Mouse (Mus musculus): ENCODE data around the gene Prdm13. TPM values are rescaled to one million over a fixed set of nuclear protein-coding genes. Genes with fewer than 3 reads are reported as not detected.

Prdm13 gene
- total RNA-seq (2021), result not detected
- long read RNA-seq, experiment 1, result 0 reads
- long read RNA-seq, experiment 2, result 0 reads

GRCm38 (mm10) chr4:21685595-21686091, at the start of gene Prdm13:
Prdm13 (minus strand) TSS chr4:21685963.
- no peak for DNase-seq (ENCODE audit: low spot score in 2 of 2)

DNA sequence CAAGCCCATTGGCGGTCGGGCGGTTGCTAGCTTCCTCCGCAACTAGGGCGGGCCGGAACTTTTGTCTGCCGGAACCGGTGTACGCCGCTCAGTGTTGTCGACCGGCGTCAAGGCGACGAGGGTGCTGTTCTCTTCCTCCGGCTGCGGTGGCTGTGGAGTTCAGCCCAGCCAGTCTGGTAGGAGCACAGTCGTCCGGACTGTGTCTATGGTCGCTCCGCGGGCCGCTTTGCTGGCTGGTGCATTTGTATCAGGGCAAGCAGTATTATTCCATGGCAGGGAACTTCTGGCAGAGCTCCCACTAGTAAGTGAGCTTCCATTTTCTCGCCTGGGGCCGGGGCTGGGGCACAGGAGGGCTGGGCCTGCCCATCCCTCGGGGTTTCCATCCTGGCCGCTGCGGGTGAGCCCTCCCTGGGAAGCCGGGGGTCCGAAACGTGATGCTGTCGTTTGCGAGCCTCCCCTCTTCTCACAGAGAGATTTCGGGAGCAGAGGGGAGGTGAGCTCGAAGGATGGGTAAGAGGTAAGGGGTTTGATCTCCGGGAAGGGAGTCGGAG, 41.9 kb upstream of the Prdm13 start, which contains the start of gene Ccnc:
TSS of gene Ccnc (plus strand) at position 87 of the 551 bp plus-strand sequence.
- DNase-seq (ENCODE audit: low spot score in 2 of 2), result peak; percentile 78 to 90

GRCm38 (mm10) chr4:21726912-21727614, 41.3 kb upstream of the Prdm13 start:
- peak in 1 of 2 experiments; percentile 22 for DNase-seq (ENCODE audit: low spot score in 2 of 2)

- DNase-seq (ENCODE audit: low spot score in 2 of 2), result no peak
Observed at GRCm38 (mm10) chr4:21722752-21723334, 37.1 kb upstream of the Prdm13 start.

DNA sequence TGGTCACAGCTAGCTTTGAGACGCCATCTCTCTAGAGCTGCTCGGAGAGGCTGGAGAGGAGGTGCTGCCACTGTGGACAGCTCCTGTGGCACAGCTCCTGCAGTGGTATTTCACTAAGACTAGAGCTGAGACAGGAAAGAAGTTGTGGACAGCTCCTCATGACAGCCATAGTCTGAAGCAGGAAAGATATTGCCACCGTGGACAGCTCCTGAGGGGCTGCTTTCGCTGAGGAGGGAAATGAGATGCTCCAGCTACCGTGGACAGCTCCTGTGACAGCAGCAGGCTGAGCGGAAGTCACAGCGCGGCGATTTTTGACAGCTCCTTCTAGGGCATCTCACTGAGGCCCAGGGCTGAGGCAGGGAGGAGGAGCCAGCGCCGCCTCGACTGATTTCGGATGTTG, 26.4 kb upstream of the Prdm13 start:
- DNase-seq (ENCODE audit: low spot score in 2 of 2), result peak; percentile 47 to 88

- DNase-seq (ENCODE audit: low spot score in 2 of 2), result no peak
Observed at GRCm38 (mm10) chr4:21705046-21705445, 19.3 kb upstream of the Prdm13 start.

DNA sequence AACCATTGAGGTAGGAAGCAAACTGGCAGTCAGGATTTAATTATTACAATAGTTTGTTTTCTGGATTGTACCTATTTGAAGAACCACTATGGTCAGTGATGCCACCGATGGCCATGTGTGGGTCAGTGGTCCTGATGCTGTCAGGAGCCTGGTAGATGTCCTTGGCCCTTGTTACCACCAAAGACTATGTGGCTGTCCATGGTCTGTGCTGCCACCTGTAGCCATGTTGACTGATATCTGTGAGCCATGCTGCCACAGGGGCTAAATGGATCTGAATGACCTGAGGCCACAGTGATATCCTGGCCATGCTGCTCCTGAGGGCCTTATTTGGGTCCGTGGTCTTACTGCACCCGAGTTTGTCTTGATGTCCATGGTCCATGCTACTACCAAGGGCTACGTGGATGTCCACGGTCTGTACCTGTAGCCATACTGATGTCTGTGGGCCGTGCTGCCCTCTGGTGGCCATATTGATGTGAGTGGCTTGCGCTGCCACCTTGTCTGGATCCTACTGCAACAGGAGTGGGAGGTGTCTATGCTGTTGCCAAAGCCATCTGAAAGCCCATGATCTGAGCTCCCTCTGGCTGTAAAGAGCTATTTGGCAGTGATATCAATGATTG, 10.0 kb upstream of the Prdm13 start:
- no peak for DNase-seq (ENCODE audit: low spot score in 2 of 2)

DNA sequence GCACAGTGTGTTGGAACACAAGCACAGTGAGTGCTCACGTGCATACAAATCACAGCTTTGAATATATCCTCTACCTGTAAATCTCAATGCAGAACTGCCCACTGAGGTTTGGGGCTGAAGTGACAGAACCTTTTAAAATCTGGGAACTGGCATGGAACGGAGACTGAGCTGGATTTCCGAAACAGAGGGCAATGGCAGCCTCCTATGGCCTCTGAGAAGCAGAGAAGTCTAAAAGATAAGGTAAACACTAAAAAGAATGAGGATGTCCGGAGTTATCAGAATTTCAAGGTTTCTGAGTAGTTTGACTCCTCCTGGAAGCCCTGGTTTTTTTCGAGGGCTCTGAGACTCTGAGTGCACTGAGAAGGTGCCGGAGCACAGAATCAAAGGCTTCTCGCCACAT, 4.5 kb upstream of the Prdm13 start:
- DNase-seq (ENCODE audit: low spot score in 2 of 2), result no peak

- no peak for DNase-seq (ENCODE audit: low spot score in 2 of 2)
Observed at GRCm38 (mm10) chr4:21689492-21689941, 3.8 kb upstream of the Prdm13 start.

GRCm38 (mm10) chr4:21688703-21689200, 3.0 kb upstream of the Prdm13 start:
- DNase-seq (ENCODE audit: low spot score in 2 of 2), result no peak

DNA sequence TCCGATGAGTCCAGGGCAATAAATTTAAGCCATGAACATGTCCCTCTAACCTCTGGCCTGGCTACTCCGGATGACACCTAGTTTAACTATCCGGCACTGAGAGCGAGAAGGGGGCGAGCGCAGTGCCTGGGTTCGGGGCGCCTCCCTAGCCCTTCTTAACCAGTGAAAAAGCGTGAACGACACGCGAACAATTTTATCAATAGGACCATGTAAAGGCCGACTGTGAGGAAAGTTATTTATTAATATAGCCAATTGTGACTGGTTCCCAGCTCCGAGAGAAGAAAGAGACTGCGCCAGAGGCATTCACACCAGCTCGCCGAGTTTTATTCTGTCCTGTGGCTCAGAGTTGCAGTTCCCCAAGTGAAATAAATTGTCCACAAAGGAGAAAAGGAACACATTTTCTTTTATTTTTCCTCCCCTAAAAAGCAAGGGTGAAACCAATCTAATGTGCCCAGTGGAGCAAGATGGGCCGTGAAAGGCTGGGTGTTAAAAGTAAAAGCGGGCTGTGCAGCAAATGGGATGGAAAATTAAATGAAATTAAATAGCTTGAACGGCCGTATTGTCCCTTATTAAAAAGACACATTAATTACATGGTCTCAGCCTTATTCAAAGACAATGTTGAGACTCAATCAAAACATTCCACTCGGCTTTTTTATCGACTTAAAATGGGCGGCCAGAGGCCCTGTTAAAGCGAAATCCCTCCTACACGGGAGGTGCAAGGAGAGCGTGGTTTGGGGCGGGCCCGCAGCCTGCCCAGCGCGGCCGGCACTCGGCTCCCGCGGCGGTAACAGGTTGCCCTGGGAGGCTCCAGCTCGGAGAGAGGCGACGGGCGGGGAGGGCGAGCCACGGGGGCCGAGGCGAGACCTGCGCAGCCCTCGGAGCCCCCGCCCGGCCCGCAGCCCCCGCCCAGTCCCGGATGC, 2.3 kb upstream of the Prdm13 start:
- no peak for DNase-seq (ENCODE audit: low spot score in 2 of 2)

DNA sequence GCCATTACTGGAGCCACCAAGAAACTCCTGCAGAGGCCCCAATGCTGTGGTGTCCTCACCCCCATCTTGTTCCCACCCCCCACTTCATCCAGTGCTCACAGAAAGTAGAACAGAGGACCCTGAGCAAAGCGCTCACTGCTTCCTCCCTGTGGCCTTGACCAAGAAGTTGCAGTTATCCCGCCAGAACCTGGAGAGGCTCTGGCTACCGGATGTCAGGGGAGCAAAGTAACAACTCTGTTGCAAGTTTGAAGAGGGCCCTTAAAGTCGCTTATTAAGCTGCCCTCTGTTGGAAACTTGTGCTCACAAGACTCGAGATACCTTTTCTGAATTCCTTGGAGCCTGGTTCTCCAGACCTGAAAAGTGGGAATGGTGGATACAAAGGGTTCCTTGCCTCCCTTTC, 1.2 kb upstream of the Prdm13 start:
- DNase-seq (ENCODE audit: low spot score in 2 of 2), result no peak

- no peak for DNase-seq (ENCODE audit: low spot score in 2 of 2)
Observed at GRCm38 (mm10) chr4:21686416-21686815, 653 bp upstream of the Prdm13 start.

DNA sequence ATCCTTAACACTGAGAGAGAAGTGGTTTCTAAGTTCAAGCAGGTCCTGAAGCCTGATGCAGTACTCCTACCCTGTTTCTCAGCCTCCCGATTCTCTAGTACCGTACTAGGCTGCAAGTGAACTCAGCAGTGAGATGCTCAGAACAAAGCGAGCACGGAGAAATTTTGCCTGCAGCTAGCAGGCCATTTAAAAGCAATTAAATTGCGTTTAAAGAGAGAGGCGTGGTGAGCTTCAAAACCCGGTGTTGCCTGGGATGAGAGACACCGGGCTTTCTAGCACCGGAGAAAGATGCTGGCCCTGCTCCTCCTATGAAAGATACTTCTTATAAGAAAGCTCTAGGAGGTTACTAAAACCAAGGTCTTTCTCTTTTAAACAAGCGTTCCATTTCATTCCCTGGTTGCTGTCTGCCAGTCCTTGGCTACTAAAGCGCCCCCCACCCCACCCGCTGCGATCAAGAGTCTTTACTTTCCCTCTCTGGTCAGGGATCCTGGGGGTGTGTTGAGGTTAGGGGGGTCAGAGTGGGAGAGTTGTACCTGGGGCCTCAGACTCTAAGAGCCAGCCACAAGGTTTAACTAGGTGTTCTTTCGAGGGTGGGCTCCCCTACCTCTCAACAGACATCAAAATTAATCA, 1.3 kb downstream of the Prdm13 start:
- no peak for DNase-seq (ENCODE audit: low spot score in 2 of 2)

GRCm38 (mm10) chr4:21682421-21683150, 3.2 kb downstream of the Prdm13 start:
- DNase-seq (ENCODE audit: low spot score in 2 of 2), result no peak

DNA sequence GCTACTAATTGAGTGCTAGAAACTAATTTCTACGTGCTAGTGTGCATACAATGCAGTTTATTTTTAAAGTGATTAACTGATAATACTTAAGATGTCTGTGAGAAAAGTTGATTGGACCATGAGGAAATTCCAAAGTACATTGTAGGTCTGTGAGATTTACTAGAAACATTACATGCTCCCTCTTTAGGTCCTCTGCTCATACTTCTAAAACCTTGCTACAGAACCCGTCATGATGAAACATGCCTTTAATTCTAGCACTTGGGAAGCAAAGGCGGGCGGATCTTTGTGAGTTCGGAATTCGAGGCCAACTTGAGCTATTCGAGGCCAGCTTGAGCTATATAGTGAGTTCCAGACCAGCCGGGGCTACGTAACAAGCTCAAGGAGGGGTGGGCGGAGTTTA, 4.8 kb downstream of the Prdm13 start:
- DNase-seq (ENCODE audit: low spot score in 2 of 2), result no peak

DNA sequence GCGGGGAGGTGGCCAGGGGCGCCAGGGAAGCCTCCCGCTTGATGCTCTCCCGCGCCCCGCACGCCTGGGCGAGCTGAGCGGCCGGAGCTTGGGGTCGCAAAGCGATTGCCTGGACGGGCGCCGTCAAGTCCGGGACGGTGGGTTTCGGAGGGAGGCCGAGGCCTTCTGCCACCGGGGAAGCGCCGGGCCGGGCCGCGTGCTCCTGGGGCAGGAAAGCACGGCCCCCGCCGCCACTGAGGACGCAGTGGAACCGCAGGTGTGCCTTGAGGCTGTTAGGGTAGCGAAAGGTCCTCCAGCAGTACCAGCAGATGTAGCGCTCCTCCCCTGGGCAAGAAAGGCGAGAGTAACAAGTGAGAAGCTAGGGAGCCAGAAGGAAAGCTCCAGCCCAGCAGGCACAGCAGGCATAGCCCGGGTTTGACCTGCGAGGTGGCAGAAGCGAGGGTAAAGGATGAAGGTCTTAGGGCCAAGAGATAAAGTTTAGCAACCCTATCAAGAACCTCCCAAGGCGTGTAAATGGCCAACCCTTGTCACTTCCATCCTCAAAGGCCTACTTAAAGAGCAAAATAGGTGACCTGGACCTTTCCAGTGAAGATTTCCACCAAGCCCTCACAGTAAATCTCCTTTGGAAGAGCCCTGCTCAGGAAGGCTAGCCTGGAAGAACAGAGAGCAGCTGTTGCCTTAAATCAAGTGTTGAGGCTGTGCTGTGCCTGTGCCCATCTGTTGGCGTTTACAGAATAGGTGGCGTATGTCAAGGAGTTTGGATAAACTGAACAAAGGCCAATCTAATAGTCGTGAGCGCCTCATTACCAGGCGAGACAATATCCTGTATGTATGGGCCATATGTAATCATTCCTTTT, 5.9 kb downstream of the Prdm13 start:
- no peak for DNase-seq (ENCODE audit: low spot score in 2 of 2)

DNA sequence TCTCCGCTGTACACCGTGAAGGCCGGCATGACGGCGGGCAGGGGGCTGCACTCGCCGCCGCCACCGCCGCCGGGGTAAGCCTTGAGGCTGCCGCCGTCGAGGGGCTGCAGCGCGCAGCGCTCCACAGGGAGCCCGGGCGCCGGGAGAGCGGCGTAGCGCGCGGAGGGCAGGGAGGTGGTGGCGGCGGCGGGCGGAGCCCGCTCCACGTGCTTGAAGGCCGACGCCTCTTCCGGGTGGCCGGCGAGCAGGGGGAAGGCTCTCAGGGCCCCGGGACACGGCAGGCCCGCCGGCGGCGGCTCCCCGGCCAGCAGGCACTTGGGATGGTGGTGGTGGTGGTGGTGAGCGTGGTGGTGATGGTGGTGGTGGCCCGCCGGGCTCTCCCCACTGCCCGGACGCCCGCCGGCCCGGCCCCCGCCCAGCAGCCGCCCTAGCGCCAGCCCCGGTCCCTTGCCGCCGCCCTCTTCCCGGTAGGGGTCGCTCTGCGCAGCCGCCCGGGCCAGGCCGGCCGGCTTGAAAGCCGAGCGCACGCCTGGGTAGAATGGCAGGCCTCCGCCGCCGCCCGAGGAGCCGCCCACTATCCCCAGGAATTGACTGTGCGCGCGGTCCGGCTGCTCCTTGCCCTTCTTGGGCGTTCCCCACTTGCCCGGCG, 6.7 kb downstream of the Prdm13 start:
- peak; percentile 21 to 31 for DNase-seq (ENCODE audit: low spot score in 2 of 2)
